Mouse (Mus musculus) c-Kit-positive CD71-positive TER-119-negative erythroid progenitor cells, embryonic 14.5 days (primary cell): ENCODE results near the gene Pcsk5.

Experiments used
- DNase-seq: peaks from one replicate; pipeline ENCODE4 v3.0.0-alpha.2; 2013; ENCODE audit warnings: low read depth

Pcsk5 gene

DNA sequence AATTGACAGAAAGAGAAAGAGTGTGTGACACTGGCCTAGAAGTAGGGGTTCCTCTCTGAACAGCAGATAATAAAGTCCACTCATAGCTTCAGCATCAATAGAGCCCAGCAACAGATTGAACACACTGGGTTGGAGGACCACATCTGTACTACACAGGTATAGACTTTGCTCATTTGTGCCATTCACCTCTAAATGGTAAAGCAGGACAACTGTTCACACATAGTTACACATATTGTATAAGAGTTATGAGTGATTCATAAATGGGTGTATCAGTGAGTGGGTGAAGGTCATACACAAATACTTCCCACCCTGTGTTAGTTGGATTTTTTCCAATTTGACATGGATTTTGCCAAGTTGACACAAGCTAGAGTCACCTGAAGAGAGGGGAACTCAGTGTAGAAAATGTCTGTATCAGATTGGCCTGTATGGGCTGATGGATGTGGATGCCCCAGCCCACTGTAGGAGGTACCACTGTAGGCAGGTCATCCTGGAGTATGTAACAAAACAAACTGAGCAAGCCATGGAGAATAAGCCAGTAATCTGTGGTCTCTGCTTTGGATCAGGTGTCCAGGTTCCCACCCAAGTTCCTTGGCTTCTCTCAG, 104.7 kb downstream of the Pcsk5 start:
- no peak for DNase-seq

DNA sequence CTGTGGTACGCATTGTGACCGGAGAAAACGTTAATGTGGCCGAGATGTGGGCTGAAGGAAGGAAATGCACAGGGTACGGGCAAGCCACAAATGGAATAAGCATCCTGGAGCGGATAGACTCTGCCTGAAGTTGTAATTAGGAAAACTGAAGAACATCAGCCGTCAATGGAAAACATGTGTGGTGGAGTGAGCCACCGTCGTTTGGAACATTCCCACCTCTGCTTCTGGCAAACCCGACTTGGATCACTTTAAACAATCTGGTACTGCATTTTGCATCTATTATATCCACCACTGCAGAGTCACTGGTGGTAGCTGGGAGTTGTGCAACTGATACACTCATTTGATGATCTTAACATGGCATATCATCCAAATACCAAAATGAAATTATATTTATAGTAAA, 120.4 kb downstream of the Pcsk5 start:
- DNase-seq: no peak

DNA sequence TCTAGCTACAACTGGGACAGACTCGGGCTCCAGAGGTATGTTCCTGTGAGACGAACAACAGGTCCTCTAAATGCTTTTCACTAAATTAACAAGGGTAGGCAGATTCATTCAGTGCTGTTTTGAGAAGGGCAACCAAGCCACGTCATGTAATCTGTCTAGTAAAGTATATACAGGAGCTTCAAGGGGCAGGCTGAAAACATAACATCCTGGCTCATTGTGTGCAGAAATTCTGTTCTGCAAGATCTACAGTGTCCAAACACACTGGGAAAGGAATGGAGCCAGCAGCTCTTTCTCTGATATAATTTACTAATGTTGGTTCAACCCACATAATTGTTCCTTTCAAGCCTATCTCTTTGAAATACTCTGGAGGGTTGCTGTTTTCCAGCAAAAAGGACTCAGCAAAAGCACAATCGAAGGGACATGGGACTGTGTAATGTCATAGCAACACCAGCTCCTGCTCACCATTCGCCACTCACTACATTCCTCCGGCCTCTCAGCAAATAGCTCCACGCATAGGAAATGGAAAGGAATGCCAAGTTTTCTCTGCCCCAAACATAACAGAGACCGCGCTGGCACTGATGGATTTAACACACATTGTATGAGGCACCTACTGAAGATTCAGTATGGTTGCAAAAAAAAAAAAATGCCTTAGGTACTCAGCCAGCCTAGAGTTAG, 122.0 kb downstream of the Pcsk5 start:
- DNase-seq: no peak

DNA sequence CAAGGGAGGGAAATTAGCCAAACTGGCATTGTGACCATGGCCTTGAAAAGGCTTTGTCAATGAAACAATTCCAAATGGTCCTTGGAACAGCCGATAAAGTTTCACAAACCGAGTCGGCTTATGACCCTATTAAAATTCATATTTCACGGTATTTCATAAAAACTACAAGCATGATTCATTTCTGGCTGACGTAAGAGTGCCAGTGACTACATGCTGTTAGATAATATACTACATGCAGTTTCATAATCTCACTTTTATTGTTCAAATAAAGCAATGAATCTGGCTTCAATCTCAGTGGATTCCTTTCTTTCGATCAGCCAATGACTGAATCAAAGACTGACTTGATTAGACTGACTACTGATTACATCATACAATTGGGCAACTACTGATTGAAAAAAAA, 145.8 kb downstream of the Pcsk5 start:
- no peak for DNase-seq

DNA sequence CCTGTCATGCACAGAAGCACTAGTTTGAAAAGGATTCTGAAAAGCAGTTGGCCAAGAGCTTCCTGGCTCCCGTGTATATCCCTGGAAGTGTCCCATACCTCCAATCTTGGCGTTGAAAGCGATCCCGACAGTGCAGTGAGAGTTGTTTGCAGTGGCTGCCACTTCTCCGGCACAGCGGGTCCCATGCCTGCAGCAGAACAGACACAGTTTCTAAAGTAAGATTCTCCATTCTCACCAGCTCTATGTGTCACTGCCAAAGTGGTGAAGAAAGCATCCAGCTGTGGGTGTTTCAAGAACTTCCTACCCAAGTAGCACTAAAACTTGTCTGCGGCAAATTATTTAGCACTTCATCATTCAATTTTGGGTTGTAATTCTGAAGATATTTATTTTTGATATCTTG, 159.1 kb downstream of the Pcsk5 start:
- DNase-seq: no peak

DNA sequence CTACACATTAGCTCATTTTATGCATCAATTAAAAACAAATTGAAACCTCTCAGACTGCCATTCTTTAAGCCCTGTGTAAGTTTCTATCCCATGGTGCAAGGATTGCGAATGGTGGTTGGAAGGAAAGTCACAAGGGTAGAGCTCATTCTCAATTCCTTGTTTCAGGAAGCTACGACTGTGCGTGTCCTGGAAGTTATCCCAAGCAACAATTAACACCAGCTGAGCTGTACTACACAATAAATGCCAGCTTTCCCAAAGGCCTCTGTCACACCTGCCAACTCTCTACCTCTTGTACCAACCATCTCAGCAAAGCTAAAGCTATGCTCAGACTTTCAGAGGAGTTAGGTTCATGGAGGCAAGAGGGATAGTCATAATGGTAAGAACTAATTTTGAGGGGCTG, 174.8 kb downstream of the Pcsk5 start:
- no peak for DNase-seq

DNA sequence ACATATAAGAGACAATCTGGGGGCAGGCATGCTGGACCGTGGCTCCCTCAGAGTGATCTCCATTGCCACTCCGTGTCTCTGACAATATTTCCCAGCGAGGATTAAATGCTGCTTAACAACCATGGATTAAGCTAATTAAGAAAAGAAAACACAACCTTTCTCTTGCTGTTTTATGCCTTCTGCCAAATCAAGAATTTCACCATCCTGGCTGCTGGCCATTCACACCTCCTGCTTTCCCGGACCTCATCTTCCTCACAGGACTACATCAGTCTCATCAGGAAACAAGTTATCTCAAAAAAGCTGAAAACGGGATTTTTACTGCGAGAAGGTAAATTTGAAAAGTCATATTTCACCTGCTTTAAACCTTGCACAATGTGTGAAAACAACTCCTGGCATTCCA, 175.2 kb downstream of the Pcsk5 start:
- no peak for DNase-seq

DNA sequence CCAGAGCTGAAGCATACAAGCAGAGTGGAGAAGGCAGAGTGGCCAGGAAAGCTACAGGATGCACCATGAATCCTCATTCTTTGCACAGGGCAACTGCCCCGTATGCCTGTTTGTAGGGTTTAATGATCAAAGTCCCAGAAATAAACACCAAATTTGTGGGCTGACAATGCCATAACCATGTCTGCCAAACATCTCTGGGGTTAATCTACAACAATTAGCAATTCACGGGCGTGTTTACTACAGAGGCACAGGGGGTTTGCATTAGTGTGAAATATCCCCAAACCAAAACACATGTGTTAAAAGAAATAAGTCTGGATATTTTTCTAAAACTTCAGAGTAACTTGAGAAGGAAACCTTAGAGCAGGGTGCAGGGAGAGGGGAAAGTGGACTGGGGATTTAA, 178.1 kb downstream of the Pcsk5 start:
- no peak for DNase-seq

DNA sequence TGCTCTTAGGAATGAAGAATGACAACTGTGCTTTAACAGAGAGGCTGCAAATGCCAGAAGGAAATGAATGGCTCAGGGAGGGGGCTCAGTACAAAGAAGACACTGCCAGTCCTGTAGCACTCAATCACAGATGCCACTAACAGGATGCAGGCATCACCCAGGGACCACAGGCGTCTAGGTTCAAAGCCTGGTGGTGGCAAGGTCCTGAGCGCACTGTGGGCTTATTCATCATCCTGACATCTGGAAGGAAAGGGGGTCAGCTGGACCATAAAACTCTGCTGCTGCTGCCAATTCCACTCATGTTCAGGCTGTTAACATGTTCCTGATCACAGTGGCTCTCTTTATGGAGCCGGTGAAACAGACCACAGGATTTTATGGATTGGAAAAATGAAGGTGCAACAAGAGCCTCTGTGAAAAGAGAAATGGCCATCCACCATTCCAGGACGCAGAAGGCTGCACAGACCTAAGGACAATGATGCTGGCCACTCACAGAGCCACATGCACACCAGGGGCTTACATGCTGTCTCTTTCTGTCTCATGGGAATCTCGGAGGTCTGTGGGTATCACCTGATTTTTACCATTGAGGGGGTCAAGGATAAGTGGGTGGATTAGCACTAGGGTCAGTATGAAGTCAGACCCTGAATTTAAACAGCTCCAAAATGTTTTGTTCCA, 186.5 kb downstream of the Pcsk5 start:
- DNase-seq: no peak

DNA sequence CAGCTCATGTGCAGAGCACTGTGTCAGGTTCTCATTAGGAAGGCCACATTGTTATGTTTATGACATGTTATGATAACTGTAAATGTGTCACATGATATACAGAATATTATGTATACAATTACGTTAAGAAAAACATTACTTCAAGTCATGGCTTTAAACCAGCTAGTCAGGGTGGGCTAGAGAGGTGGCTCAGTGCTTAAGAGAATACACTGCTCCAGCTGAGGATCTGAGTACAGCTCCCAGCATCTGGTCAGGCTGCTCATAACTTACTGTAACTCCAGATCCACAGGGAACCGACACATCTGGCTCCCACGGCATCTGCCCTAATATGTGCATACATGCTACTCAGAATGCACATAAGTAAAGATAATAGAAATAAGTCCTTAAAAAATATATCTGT, 187.5 kb downstream of the Pcsk5 start:
- no peak for DNase-seq

DNA sequence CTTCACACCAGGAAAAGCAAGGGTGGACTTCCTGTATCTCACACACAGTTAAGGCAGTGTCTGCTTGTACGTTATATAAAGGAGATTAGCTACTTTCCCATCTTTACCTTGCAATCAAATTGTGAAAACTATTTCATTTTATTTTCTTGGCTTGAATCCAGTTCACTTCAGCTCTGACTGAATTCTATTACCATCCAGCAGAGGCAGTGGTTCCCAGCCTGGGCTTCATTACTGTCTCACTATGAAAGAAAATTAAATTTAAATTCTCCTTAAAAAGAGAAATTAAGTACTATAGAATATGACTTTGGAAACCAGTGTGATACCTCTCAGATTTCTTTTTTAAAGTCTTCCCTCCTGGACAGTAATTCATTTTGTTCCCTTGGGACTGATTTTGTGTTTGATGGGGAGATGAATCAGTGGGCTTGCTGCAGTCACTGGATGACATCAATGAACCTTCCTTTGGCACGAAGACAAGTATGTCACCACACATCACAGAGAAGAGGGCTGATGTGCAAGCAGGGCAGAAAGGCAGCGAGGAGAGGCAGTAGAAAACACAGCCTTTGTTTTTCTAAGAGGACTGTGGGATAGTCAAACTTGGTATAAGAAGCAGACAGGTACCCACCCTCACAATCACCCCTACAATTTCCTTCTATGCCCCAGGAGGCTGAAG, 194.2 kb downstream of the Pcsk5 start:
- no peak for DNase-seq

DNA sequence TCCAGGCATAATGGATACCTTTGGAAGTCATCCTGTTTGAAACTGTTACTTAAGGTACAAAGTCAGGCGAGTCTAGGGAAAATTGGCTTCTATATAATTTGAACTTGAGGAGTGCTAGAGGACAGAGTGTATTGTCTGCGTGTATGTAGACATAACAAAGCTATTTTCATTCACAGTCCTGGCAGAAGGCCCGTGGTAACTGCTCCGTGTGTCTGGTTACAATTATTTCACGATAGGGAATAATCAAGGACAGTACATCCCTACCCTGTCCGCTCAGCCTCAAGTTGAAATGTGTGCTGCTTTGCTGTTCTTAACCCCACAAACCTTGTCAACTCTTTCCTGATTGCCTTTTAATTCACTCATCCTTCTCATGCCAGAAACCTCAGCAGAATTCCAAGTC, 201.4 kb downstream of the Pcsk5 start:
- DNase-seq: no peak

DNA sequence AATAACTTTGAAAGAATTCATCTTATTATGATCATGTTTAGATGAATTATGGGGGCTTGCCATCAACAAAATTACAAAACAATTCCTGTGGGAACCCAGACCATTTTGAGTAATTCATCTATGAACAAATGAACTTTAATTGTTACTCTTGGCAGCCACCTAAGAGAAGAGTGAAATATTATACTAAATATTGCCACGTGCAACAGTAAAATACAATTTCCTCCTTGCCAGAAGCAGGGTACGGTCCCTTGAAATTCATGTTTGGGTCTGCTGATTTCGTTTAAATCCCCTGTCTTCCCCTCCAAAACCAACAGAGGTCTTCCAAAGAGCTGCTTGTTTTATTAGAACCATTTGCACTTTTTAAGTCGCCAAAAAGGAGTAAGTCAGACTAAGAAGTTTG, 221.8 kb downstream of the Pcsk5 start:
- DNase-seq: no peak

DNA sequence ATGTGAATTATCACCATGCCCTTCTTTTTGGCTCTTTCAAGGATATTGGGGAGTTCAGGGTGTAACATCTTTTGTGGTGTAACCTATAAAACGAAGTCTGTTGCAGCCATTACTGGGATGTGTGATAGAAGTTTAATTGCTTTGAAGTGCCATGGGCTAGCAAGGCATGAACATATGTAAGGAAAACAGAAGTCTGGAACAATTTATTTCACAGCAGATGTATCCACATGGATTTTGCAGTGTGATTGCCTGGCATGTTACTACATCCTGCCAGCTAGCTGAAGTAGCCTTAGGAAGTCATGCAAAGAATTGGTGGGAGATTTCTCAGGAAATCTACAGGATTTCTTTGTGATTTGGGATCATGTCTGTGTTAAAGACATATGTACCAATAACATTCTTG, 230.9 kb downstream of the Pcsk5 start:
- DNase-seq: no peak

DNA sequence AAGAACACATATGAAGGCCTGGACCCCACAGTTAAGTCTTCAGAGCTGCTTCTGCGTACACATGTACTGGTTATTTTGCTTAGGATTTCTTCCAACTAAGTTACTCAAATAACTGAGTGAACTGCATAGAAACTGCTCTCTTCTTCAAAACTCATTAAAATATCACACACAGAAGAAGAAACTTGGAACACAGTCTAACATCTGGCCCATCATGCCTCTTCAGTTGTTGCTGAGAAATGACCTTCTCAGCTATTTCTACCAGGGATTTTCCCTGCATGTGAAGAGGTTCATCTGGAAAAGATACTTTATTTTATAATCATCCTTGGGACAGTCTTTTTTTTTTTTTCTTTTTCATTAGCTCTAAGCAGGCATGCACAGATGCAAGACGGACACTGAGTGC, 231.3 kb downstream of the Pcsk5 start:
- no peak for DNase-seq

DNA sequence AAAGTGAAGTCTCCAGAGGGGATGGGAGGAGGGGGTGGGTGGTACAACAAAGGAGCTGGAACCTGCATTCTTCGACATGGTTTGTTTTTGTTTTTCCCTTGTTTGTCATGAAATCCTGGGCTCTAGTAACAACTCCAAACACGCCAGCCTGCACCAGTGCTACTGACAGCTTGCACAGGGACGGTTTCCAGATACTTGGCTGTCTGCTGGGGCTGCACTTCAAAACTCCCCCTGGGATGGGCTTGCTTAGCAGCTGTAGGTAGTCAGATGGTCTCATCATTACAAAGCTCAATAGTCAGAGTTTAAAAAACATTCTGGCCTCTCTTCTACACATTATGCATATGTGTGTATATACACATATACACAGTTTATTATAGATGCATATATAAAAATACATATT, 234.1 kb downstream of the Pcsk5 start:
- DNase-seq: no peak

DNA sequence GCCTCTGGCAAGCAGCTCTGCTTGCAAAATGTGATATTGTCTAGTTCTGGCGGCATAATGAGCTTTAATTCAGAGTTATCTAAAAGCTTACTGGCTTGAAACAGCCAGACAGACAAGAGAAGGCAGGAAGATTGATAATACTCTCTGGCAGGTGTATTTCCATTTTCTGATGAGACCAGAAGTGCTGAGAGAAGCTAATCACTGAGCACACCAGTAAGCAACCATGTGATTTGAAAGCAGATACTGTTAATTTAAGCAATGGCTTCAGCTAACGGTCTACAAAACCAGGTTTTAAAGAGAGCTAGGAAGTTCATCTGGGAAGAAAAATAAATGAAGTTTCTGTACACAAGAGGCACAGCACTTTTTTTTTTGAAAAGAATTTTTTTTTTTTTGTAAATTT, 237.1 kb downstream of the Pcsk5 start:
- DNase-seq: no peak

DNA sequence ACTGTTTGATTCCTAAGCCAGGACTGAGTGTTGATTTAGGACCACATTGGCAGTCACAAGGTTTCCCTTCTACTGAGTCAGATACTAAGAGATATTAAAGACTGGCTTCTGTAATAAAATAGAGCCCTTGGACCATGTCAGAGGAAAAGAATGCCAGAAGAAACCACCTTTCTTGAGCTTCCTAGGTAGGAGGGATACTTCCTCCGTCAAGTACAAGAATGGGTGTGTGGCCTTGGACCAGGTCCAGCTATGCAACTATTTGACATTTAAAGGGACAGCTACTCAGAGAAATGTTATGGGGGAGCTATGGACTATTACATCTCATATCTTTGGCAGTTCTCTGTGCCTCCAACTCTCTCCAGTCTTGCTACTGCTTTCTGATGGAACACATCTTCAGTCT, 244.6 kb downstream of the Pcsk5 start:
- DNase-seq: no peak

DNA sequence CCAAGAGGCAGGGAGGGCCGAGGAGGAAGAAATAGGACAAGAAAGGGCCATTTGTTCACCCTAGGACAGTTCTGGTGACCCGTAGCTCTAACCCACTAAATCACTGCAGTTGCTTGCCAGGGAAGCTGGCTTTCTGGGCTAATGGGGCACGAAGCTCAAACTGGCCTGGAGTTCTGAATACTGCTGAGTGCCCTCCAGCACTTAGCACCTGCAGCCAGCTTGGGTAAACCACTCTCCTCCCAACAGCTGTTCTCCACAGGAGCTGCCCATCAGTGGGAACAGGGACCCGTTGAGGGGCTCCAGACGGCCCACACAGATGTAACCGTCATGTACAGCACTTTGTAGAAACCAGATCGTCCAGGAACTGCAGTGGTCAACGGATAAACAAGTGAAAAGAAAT, 246.1 kb downstream of the Pcsk5 start:
- DNase-seq: no peak

DNA sequence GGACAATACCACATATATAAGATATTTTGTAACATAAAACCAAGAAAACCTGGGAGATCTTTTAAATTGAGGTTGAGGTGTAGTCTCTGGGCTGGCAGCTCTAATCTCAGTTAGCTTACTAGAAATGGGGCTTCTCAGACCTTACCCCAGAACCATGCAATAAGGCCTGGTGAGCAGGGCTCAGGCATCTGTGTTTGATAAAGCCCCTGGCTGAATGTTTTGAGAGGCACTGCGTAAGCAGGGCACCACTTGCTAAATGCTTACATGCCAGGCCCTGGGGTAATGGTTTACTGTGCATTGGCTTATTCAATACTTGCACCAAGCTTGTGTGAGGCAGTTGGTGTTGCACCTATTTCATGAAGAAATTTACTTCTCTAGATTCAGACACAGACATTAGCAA, 247.1 kb downstream of the Pcsk5 start:
- DNase-seq: no peak

DNA sequence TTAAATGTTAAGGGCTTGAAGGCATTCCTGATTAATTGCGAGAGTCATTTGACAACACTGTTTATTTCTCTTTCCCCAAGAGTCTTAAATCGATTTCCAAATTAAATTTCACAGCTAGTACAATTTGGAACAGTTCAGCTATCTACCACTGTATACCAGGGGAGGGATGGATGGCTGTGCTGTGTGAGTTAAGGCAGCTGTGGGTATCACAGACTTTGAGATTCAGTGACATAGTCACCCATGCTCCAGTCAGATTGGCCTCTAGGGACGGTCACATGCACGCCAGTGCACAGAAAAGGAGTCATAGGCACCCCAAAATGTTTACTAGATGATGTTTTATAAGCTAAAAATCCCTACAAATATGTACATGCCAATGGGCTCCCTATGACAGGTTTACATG, 260.0 kb downstream of the Pcsk5 start:
- no peak for DNase-seq

DNA sequence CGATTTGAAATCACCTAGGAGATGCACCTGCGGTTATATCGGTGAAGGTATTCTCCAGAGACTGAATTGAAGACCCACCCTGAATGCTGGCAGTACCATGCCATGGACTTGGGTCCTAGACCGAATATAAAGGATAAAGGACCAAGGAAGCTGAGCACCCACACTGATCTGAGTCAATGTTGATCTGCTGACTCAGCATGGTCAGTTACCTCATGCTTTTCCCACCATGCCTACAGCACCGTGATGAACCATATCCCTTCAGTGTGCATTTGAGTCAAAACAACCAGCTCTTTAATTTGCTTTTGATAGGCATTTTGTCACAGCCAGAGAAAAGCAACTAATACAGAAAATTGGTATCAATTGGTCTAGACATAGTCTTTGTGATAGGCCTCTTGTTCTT, 262.9 kb downstream of the Pcsk5 start:
- no peak for DNase-seq

DNA sequence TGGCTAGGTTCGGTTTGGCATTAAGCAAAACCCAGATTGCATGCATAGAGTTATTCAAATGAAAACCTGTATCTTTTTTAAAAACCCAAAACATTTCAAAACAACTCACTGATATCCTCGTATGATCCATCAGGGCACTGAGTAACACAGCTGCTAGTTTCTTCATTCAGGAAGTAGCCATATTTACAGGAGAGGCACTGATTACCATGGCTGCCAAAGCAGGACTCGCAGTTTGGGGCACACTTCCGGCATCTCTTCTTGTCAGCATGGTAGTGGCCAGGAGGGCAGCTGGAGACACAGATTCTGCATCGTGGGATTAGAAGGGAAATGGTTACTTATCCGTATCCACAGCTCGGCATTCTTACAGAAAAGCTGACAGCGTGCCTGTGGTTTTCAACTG, 265.1 kb downstream of the Pcsk5 start:
- no peak for DNase-seq
